Mouse (Mus musculus) embryonic facial prominence, embryonic 14.5 days (tissue): ENCODE measurements at regions not wholly inside any gene's neighbourhood (a gene's known extent, or its start where the extent isn't known, plus 50 kb on each side); places are given as distances from the start of the nearest gene placed in this dataset.
"Not testable (repeated sequence)": the region's sequence is repeated elsewhere in the genome, so short reads cannot be mapped to it uniquely, and the experiment has no call there.

Source experiments
- ATAC-seq: fragments of 200-750 bp; cut with Nextera tagmentation; 2 replicates; pipeline ENCODE4 v1.8.0; 2017; ENCODE audit warnings: low read depth, moderate number of reproducible peaks, moderate TSS enrichment
- DNase-seq: peaks from one replicate; pipeline ENCODE4 v3.0.0-alpha.2; 2015; ENCODE audit warnings: low spot score
- H3K27ac ChIP-seq: fragments of 300-500 bp; sonication (generic); replicated peaks from 2 replicates; pipeline ENCODE4 v1.5.1; 2014; ENCODE audit warnings: low read depth, mild to moderate bottlenecking, low read length, moderate library complexity
- H3K27me3 ChIP-seq: fragments of 300-500 bp; sonication (generic); replicated peaks from 2 replicates; pipeline ENCODE4 v1.6.1; 2014; ENCODE audit warnings: low read length; ENCODE audit not compliant: control insufficient read depth, insufficient read depth
- H3K36me3 ChIP-seq: fragments of 300-500 bp; sonication (generic); 2 replicates; pipeline ENCODE4 v1.6.1; 2014; ENCODE audit warnings: low read length, mixed read lengths; ENCODE audit not compliant: control insufficient read depth, insufficient read depth
- H3K4me1 ChIP-seq: fragments of 300-500 bp; sonication (generic); 2 replicates; pipeline ENCODE4 v1.6.1; 2014; ENCODE audit warnings: antibody characterized with exemption, low read length; ENCODE audit not compliant: control insufficient read depth, insufficient read depth
- H3K4me2 ChIP-seq: fragments of 300-500 bp; sonication (generic); 2 replicates; pipeline ENCODE4 v1.6.1; 2014; ENCODE audit warnings: low read depth, mild to moderate bottlenecking, low read length, moderate library complexity, mixed read lengths
- H3K4me3 ChIP-seq: fragments of 300-500 bp; sonication (generic); 2 replicates; pipeline ENCODE4 v1.5.1; 2014; ENCODE audit warnings: low read depth, mild to moderate bottlenecking, low read length
- H3K9ac ChIP-seq: fragments of 300-500 bp; sonication (generic); 2 replicates; pipeline ENCODE4 v1.6.1; 2014; ENCODE audit warnings: low read depth, mild to moderate bottlenecking, low read length, moderate library complexity, mixed read lengths
- H3K9me3 ChIP-seq: fragments of 300-500 bp; sonication (generic); 2 replicates; pipeline ENCODE4 v1.6.1; 2016; ENCODE audit warnings: low read length; ENCODE audit not compliant: control insufficient read depth
- whole genome bisulfite sequencing: fragments of 180-500 bp; shearing (Covaris S2); extraction: QIAGEN DNeasy Blood & Tissue Kit; methylation state at CpG from one replicate; pipeline ENCODE4 v1.1.7; 2014; 5-methylcytosine and 5-hydroxymethylcytosine counted together

GRCm38 (mm10) chr8:20016082-20016840, 113.1 kb downstream of the Gm31371 start:
- H3K36me3 ChIP-seq, ATAC-seq, H3K9ac ChIP-seq, H3K9me3 ChIP-seq, DNase-seq, H3K27ac ChIP-seq, H3K4me1 ChIP-seq, H3K27me3 ChIP-seq, H3K4me2 ChIP-seq, H3K4me3 ChIP-seq: not testable (repeated sequence)
- WGBS, result 87% methylated on average over 14 of the region's 17 CpGs

- not testable (repeated sequence) for DNase-seq, H3K4me1 ChIP-seq, H3K27me3 ChIP-seq, ATAC-seq, H3K27ac ChIP-seq, H3K4me2 ChIP-seq, H3K9me3 ChIP-seq, H3K36me3 ChIP-seq, H3K4me3 ChIP-seq, H3K9ac ChIP-seq
- no CpG with 5 or more reads among the region's 2 CpGs for WGBS
Measured at GRCm38 (mm10) chr8:20025521-20025920, 122.3 kb downstream of the Gm31371 start.

DNA sequence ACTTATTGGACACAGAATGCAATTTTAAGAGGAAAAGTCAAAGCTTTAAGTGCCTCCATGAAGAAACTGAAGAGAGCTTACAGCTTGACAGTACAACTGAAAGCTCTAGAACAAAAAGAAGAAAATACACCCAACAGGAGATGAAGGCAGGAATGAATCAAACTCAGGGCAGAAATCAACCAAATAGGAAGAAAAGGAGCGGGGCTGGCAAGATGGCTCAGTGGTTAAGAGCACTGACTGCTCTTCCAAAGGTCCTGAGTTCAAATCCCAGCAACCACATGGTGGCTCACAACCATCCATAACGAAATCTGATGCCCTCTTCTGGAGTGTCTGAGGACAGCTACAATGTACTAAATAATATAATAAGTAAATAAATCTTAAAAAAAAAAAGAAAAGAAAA, 124.8 kb downstream of the Gm31371 start:
- not testable (repeated sequence) for H3K27me3 ChIP-seq, H3K9ac ChIP-seq, H3K9me3 ChIP-seq, H3K36me3 ChIP-seq, H3K4me3 ChIP-seq, H3K4me1 ChIP-seq, H3K4me2 ChIP-seq, H3K27ac ChIP-seq, ATAC-seq, DNase-seq
- WGBS, result 67% methylated on average over 1 of the region's 2 CpGs

- not testable (repeated sequence) for H3K27me3 ChIP-seq, H3K36me3 ChIP-seq, H3K9me3 ChIP-seq, DNase-seq, H3K27ac ChIP-seq, ATAC-seq, H3K4me3 ChIP-seq, H3K9ac ChIP-seq, H3K4me2 ChIP-seq, H3K4me1 ChIP-seq
- 86% methylated on average over 2 of the region's 2 CpGs for whole genome bisulfite sequencing
Measured at GRCm38 (mm10) chr8:20030131-20030530, 126.9 kb downstream of the Gm31371 start.

- H3K4me1 ChIP-seq, H3K4me3 ChIP-seq, H3K36me3 ChIP-seq, H3K27ac ChIP-seq, H3K9ac ChIP-seq, H3K27me3 ChIP-seq, H3K4me2 ChIP-seq, ATAC-seq, DNase-seq, H3K9me3 ChIP-seq: not testable (repeated sequence)
- WGBS, result 48% methylated on average over 2 of the region's 3 CpGs
Measured at GRCm38 (mm10) chr8:20057626-20058025, 154.4 kb downstream of the Gm31371 start.

DNA sequence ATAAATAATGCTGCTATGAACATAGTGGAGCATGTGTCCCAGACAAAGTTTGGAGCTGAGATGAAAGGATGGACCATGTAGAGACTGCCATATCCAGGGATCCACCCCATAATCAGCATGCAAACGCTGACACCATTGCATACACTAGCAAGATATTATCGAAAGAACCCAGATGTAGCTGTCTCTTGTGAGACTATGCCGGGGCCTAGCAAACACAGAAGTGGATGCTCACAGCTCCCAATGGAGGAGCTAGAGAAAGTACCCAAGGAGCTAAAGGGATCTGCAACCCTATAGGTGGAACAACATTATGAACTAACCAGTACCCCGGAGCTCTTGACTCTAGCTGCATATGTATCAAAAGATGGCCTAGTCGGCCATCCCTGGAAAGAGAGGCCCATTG, 194.9 kb downstream of the Gm31371 start:
- WGBS, result 78% methylated on average over 4 of the region's 5 CpGs
- H3K9ac ChIP-seq, H3K36me3 ChIP-seq, H3K4me1 ChIP-seq, H3K4me2 ChIP-seq, DNase-seq, H3K27ac ChIP-seq, ATAC-seq, H3K9me3 ChIP-seq, H3K4me3 ChIP-seq, H3K27me3 ChIP-seq: not testable (repeated sequence)

GRCm38 (mm10) chr8:20100241-20100640, 197.0 kb downstream of the Gm31371 start:
- not testable (repeated sequence) for H3K4me2 ChIP-seq, DNase-seq, ATAC-seq, H3K4me1 ChIP-seq, H3K9me3 ChIP-seq, H3K4me3 ChIP-seq, H3K27me3 ChIP-seq, H3K27ac ChIP-seq, H3K36me3 ChIP-seq, H3K9ac ChIP-seq
- no CpG with 5 or more reads among the region's 1 CpGs for WGBS

DNA sequence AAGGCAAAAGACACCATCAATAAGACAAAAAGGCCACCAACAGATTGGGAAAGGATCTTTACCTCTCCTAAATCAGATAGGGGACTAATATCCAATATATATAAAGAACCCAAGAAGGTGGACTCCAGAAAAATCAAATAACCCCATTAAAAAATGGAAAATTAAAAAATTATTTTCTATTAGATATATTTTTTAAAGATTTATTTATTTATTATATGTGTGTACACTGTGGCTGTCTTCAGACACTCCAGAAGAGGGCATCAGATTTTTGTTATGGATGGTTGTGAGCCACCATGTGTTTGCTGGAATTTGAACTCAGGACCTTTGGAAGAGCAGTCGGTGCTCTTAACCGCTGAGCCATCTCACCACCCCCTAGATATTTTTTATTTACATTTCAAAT, 199.2 kb downstream of the Gm31371 start:
- H3K4me1 ChIP-seq, H3K36me3 ChIP-seq: not testable (repeated sequence)
- WGBS, result no CpG with 5 or more reads among the region's 2 CpGs

DNA sequence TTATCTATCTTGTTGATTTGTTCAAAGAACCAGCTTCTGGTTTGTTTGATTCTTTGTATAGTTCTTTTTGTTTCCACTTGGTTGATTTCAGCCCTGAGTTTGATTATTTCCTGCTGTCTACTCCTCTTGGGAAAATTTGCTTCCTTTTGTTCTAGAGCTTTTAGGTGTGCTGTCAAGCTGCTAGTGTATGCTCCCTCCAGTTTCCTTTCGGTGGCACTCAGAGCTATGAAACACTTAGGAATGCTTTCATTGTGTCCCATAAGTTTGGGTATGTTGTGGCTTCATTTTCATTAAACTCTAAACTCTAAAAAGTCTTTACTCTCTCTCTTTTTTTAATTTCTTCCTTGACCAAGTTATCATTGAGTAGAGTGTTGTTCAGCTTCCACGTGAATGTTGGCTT, 204.0 kb downstream of the Gm31371 start:
- H3K4me1 ChIP-seq, DNase-seq, H3K36me3 ChIP-seq, H3K9me3 ChIP-seq, H3K27ac ChIP-seq, H3K4me2 ChIP-seq, ATAC-seq, H3K9ac ChIP-seq, H3K4me3 ChIP-seq, H3K27me3 ChIP-seq: not testable (repeated sequence)
- WGBS, result 85% methylated on average over 1 of the region's 2 CpGs

More for the DNA sequence above, 199.2 kb downstream of the Gm31371 start:
- DNase-seq, H3K4me3 ChIP-seq, H3K9me3 ChIP-seq, H3K4me2 ChIP-seq, H3K27me3 ChIP-seq, ATAC-seq, H3K27ac ChIP-seq, H3K9ac ChIP-seq: not testable (repeated sequence)
